Mouse (Mus musculus): ENCODE measurements around the gene Cxcl15.

The Cxcl15 gene

GRCm38 (mm10) chr5:90794195-90794625 is at the start of gene Cxcl15:
Cxcl15 (plus strand) TSS chr5:90794534.
- no peak for DNase-seq (ENCODE audit: low spot score in 2 of 2)

DNA sequence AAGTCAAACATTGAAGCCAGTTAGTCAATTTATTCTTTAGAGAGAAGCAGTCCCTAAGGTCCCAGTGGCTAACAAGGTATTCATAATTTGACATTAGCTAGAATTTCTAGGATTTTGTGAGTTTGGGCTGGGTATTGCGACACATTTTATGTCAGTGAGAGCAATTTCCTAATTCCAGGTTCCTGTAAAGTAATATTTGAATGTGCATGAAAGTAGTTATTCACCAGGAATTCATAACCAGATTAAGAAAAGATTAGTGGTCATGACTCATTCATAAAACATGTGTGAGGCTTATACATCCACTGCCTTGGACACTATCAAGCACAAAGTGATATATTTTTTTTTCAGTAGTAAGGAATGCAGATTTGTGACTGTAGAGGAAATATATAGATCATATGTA is 40.4 kb upstream of the Cxcl15 start:
- no peak for DNase-seq (ENCODE audit: low spot score in 2 of 2)

- DNase-seq (ENCODE audit: low spot score in 2 of 2), result no peak
Observed at GRCm38 (mm10) chr5:90758020-90758605, 36.2 kb upstream of the Cxcl15 start.

DNA sequence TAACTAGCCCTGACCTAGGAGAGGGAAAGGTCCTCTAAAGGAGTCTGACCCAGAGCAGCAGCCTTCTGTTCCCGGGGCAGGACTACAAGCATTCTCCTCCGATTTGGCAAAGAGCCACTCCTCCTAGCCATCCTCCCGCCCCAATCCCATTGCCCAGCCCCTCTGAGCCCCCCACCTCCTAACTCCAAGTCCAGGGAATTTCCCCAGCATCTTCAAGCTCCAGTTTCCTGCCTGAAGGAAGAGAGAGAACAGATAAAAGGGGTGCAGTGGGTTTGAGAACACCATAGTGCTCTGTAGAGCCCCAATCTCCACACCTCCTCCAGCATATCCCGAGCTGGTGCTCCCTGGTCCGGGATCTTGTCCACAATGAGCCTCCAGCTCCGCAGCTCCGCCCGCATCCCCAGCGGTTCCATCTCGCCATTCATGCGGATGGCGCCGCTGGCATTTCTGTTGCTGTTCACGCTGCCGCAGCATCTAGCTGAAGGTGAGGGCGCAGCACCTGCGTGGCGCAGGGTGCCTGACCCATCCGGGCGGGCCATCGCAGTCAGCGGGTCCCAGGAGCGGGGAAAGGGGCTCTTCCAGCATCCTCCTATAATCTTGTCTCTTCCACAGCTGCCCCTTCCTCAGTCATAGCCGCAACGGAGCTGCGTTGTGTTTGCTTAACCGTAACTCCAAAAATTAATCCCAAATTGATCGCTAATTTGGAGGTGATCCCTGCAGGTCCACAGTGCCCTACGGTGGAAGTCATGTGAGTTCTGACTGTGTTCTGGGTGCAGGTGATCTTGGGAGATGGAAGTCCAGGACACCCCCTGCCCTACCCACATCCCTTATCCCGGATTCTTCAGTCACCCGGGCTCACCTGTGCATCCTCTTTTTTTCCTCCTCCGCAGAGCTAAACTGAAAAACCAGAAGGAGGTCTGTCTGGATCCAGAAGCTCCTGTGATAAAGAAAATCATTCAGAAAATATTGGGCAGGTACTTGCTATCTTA is 35.0 kb upstream of the Cxcl15 start, which contains the start of gene Cxcl5:
TSS of gene Cxcl5 (plus strand) at position 284 of the 989 bp plus-strand sequence.
- no peak for DNase-seq (ENCODE audit: low spot score in 2 of 2)

- no peak for DNase-seq (ENCODE audit: low spot score in 2 of 2)
Observed at GRCm38 (mm10) chr5:90760303-90760702, 34.0 kb upstream of the Cxcl15 start.

DNA sequence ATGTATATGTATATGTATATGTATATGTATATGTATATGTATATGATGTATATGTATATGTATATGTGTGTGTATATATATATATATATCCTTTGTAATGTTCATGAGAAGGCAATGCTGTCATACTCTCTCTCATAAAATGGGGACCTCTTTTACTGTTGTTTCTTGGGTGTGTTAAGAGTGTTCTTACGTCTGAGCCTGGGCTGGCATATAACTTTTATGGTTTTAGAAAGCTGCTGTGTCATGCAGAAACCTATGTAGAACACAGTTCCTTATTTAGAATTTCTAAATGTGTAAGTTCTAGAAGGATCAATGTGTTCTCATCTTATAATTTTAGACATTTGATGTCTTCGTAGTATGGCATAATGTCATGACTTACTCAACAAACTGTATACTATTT is 33.5 kb upstream of the Cxcl15 start:
- DNase-seq (ENCODE audit: low spot score in 2 of 2), result no peak

- DNase-seq (ENCODE audit: low spot score in 2 of 2), result no peak
Observed at GRCm38 (mm10) chr5:90761834-90762233, 32.5 kb upstream of the Cxcl15 start.

DNA sequence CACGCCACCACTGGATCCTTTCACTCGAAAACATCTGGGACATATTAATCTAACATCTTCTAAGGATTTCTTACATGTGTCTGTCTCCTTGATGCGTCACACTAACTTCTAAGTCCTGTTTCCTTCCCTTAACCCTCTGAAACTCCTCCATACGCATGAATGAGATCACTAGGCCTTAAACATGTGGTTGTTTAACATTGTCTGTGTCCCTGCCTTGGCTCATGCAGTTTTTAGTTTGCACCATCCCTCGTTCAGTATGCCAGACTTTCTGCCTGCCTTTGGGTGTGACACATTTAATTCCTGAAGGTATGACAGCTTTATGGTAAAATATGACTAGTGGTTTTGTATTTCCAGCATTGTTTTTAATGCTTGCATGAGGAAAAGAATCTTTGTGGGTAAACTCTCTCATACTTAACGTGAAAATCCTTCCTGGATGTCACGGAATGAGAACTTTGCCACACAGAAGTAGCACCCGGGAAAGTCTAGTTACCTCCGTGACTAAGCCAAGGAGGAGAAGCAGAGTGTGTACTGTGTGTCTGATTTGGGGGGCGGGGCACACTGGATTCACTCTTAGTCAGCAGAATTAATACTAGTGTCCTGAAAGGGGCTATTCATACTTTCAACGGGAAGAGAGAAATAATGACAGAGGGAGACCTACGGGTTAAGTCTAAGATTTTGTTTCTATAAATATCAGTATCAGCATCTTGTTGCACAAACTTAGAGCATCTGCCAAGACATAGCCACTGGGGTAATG is 30.2 kb upstream of the Cxcl15 start:
- DNase-seq (ENCODE audit: low spot score in 2 of 2), result no peak

DNA sequence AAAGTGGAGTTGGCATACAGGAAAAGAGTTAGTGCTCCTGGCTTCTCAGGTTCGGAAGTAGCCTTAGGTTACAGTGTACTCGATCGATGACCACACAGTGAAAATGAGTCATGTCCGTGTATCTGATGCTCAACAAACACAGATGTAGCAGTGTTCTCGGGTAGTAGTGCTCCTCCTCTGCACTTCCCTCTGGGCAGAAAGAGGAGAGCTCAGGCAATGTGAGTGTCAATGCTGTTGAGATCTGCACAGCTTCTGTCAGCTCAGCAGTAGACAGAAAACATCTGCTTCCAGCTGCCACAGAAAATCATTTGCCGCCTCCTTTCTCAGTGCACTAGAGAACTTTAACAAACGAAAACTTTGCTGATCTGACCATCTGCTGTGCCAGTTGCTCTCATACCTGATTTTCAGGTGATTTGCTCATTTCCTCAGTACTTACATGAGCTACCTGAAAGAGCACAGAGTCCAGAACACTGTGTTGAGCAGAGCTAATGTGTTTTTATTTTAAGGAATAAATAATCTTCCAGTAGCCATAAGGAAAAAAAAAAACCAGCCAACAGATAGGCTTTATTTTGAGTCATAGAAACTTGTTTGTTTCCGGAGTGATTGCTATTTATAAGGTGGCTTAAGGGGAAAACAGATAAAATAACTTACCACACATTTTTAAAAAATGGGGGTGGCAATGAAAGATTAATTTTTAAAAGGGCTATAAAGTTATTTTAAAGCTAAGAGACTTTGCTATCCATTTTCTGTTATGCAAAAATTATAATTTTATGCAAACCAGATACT is 28.3 kb upstream of the Cxcl15 start:
- DNase-seq (ENCODE audit: low spot score in 2 of 2), result no peak

DNA sequence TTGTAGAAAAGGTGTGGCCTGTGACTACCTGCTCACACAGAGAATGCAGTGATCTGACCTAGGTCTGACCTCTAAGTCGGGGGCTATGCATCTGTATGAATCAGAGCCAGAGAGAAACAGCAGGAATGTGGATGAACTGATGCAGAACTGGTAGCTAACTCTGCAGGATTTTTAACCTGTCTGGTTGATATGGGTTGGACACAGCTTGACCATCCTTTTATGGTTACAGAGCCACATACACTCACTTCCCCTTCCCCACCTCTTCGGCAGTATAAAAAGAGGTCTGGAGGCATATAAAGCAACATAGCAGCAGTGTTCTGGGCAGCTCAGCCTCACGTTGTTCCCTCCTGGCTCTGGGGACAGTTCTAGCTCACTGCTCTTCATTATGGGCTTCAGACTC is 26.1 kb upstream of the Cxcl15 start, which contains the start of gene Ppbp:
TSS of gene Ppbp (plus strand) at position 301 of the 400 bp plus-strand sequence.
- DNase-seq (ENCODE audit: low spot score in 2 of 2), result no peak

DNA sequence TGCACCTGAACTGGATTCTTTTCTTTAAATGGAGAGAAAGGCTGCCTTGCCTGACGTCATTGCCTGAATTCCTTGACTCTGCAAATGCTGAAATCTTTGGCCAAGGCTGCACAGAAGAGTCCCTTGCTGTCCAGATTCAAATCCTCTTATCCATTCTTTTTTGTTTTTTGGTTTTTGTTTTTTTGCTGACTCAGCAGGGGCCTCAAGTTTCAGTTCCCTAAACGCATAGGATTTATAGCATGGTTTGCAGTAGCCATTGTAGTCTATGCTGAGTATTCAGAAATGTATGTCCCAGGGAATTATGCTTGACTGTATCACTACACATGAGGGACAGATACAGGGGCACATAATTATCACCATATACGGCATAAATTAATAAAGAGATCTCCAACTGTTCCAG is 23.0 kb upstream of the Cxcl15 start:
- DNase-seq (ENCODE audit: low spot score in 2 of 2), result no peak

- DNase-seq (ENCODE audit: low spot score in 2 of 2), result no peak
Observed at GRCm38 (mm10) chr5:90771880-90772653, 22.3 kb upstream of the Cxcl15 start, which contains the start of gene Pf4. Pf4 (plus strand) TSS chr5:90772435.

DNA sequence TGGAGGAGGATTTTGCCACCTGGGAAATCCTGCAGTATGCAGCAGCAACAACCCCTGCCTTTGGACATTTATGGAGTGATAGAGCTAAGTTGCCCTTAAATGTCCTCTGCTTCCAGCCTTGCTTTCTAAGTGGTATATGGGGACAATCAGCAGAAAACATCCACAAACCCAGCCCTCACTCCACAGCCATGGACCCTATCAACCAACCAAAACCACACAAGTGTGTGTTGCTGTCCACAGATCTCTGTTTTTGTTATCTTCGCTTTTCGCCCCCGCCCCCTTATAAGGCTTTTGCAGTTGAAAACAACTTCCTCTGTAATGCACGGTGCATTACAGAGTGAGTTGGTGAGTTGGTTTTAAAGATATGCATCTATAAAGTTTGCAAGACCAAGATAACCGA is 18.8 kb upstream of the Cxcl15 start:
- DNase-seq (ENCODE audit: low spot score in 2 of 2), result no peak

DNA sequence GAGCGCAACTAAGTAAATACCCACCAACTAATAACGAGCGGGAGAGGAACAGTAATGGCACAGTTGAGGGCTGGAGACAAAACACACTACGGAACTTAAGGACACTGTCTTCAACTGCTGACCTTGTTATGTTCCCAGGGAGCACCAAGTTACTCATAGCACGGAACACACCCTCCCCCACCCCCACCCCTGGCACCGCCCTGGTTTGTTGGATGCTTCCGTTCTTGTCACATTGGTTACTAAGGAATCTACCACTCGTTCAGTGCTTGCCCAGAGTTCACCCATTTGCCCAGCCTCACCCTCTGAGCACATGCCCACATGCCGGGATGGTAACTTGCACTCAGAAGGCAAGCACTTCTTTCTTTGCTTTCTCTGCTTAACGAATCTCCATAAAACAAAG is 16.7 kb upstream of the Cxcl15 start:
- no peak for DNase-seq (ENCODE audit: low spot score in 2 of 2)

- DNase-seq (ENCODE audit: low spot score in 2 of 2), result no peak
Observed at GRCm38 (mm10) chr5:90778856-90779255, 15.5 kb upstream of the Cxcl15 start.

DNA sequence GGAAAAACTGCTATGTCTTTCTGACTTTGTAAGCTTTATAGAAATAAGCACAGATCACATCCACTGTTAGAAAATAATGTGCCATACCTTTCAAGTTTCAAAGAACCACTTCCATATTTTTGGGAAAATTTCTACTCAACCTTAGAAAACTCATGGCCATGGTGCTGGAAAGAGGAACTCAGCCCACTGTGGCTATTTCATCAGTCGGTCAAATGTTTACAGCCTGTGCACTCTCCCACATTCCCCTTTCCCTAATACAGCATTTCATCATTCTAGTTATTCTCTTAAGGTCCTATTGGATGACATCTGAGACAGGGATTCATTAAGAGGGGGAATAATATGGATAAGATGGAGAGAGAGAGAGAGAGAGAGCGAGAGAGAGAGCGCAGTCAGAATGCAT is 10.6 kb upstream of the Cxcl15 start:
- no peak for DNase-seq (ENCODE audit: low spot score in 2 of 2)

GRCm38 (mm10) chr5:90785659-90786588 is 8.4 kb upstream of the Cxcl15 start, which contains the start of gene Cxcl3:
Cxcl3 (plus strand) TSS chr5:90786103.
- no peak for DNase-seq (ENCODE audit: low spot score in 2 of 2)

DNA sequence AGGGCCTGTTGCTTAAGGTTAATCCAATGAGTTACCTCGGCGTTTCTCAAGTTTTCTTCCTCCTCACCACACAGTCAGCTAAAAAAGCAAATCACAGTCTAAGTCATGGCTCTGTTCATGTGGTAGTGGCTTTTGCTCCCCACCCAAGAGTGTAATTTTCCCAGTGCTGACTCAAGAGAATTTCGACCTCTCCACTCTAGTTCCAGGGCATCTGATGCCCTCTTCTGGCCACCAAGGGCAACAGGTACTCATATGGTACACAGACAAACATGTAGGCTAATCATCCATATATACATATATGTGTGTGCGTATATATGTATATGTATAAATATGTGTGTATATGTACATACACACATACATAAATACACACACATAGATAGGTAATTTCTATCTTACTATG is 6.2 kb upstream of the Cxcl15 start:
- no peak for DNase-seq (ENCODE audit: low spot score in 2 of 2)
